Mouse (Mus musculus): ENCODE measurements at regions not wholly inside any gene's neighbourhood (a gene's known extent, or its start where the extent isn't known, plus 50 kb on each side); places are given as distances from the start of the nearest gene placed in this dataset.

DNA sequence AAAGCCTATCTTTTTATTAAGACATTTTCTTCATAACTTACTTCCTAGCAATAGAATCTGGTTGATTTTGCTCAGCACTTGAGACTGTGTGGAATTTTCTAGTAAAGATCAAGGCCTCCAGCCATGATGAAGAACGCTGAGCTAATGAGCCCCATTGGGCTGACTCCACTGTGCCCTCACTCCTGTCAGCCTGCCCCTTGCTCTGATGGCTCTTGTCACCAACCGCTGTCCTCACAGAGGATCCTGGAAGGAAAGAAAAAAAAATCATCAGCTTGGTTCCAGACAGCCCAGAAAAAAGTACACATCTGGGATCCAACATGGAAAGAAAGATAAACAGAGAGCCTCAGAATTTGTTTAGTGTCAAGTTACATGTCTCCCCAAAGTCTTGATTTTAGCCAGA, 88.2 kb upstream of the L3mbtl4 start:
- TF ChIP-seq CTCF (IDR thresholded peaks at IDR 0.05; ENCODE audit: insufficient read depth, low read depth, low read length) (no peak), POLR2A (IDR thresholded peaks at IDR 0.05; ENCODE audit: insufficient read depth, low read depth, low read length) (no peak)

Measured in olfactory bulb, adult 2 months (tissue).